Mouse (Mus musculus) limb, embryonic 11.5 days (tissue): Measurements from ENCODE around the gene Zdhhc8. TPM values are rescaled to one million over a fixed set of nuclear protein-coding genes. Genes with fewer than 3 reads are reported as not detected.

Experiments
- ATAC-seq: fragments of 200-750 bp; cut with Nextera tagmentation; 2 replicates; pipeline ENCODE4 v1.8.0; 2017; ENCODE audit warnings: low read depth; ENCODE audit not compliant: insufficient number of reproducible peaks, low FRiP score, low TSS enrichment
- DNase-seq: peaks from one replicate; pipeline ENCODE4 v3.0.0-alpha.2; 2015; ENCODE audit warnings: low spot score
- H3K27ac ChIP-seq: fragments of 300-500 bp; sonication (generic); replicated peaks from 2 replicates; pipeline ENCODE4 v1.5.1; 2014; ENCODE audit warnings: low read depth, mild to moderate bottlenecking, low read length
- H3K27me3 ChIP-seq: fragments of 300-500 bp; sonication (generic); 2 replicates; pipeline ENCODE4 v1.6.1; 2014; ENCODE audit warnings: mild to moderate bottlenecking, low read length, mixed read lengths; ENCODE audit not compliant: control insufficient read depth, insufficient read depth
- H3K36me3 ChIP-seq: fragments of 300-500 bp; sonication (generic); 2 replicates; pipeline ENCODE4 v1.6.1; 2014; ENCODE audit warnings: mild to moderate bottlenecking, low read length, moderate library complexity, mixed read lengths; ENCODE audit not compliant: control insufficient read depth, insufficient read depth
- H3K4me1 ChIP-seq: fragments of 300-500 bp; sonication (generic); 2 replicates; pipeline ENCODE4 v1.6.1; 2014; ENCODE audit warnings: low read length, mixed read lengths; ENCODE audit not compliant: control insufficient read depth, insufficient read depth
- H3K4me2 ChIP-seq: fragments of 300-500 bp; sonication (generic); 2 replicates; pipeline ENCODE4 v1.6.1; 2014; ENCODE audit warnings: low read depth, mild to moderate bottlenecking, moderate library complexity; ENCODE audit not compliant: severe bottlenecking
- H3K4me3 ChIP-seq: fragments of 300-500 bp; sonication (generic); 2 replicates; pipeline ENCODE4 v1.5.1; 2014; ENCODE audit warnings: low read depth, low read length
- H3K9ac ChIP-seq: fragments of 300-500 bp; sonication (generic); 2 replicates; pipeline ENCODE4 v1.6.1; 2014; ENCODE audit warnings: mild to moderate bottlenecking, low read length
- H3K9me3 ChIP-seq: fragments of 300-500 bp; sonication (generic); 2 replicates; pipeline ENCODE4 v1.6.1; 2016; ENCODE audit warnings: low read length; ENCODE audit not compliant: control insufficient read depth
- WGBS: fragments of 180-500 bp; shearing (Covaris S2); extraction: QIAGEN DNeasy Blood & Tissue Kit; methylation state at CpG from one replicate; pipeline ENCODE4 v1.1.7; 2014; 5-methylcytosine and 5-hydroxymethylcytosine counted together
- polyA plus RNA-seq: library from polyadenylated mRNA; unstranded; fragments of >200 nt; fragmentation: Nextera tagmentation; extraction: Ambion mirVana; gene quantifications from 2 replicates; pipeline ENCODE4 v1.2.1, GENCODE M21; 2014

The Zdhhc8 gene
- polyA plus RNA-seq, 1 experiment from 2014 or later: 14.6 TPM

DNA sequence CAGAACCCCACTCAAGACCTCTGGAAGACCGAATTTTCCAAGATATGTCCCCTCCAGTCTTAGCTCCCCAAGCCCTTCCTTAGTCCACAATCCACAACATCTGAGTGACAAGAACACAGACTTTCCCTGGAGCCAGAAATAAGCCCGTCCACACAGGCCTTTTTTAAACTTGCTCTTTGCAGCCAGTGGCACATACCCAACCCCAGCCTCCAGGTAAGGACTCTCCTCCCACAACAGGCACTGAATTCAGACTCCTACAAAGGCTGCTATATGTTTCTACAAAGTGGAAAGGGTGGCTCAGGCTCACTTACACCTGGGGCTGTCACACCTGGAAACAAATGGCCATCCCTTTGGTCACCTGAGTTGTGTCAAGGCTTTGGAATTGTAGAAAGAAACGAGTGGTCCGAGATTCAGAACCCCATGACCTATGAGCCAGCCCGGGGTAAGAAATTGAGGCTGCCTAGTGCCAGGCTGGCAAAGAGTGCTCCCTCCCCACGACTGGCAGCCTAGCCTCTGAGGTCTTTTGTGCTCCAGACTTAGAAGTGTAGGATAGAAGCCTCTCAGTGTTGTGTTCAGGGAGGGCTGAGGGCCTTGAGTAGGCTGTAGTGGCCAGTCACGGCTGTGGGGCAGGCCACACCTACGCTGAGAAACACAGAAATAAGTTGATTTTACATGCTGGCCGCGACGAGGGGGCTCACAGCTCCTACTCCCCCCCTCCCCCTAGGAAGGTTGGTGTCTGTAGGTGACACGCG lies 841 bp downstream of the Zdhhc8 start:
- peaks cover 18% of the 10 kb centered on the region for H3K4me1 ChIP-seq
- H3K27me3 ChIP-seq: no peaks in the 10 kb centered on the region
- ATAC-seq: peak; percentile 4; the same call in 1 of the 2 replicates
- H3K9me3 ChIP-seq: no peaks in the 10 kb centered on the region
- H3K36me3 ChIP-seq: peaks cover 9% of the 10 kb centered on the region; the same call in 1 of the 2 replicates
- H3K4me3 ChIP-seq: peak overlapping the region; percentile 81
- DNase-seq: no peak
- no peak overlapping the region for H3K27ac ChIP-seq
- H3K4me2 ChIP-seq: peak overlapping the region; percentile 86
- WGBS: 18% methylated on average over 13 of the region's 13 CpGs
- H3K9ac ChIP-seq: peak overlapping the region; percentile 83

DNA sequence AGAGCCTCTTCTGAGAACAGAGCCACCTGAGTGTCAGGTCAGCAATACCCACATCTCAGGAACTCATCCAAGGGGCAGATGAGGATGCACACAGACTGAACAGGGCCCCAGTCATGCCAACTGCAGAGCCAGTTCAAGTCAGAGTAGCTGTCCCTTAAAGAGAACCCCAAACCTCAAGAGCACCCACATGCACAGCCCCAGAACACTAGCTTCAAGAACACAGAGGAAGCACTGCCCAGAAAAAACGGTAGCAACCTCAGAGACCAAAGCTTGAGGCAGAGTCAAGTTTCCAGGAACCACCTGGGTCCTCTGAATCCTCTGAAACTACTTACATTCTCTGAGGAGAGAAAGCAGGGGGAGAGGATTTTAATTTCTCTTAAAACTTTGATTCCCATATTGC lies 1.5 kb downstream of the Zdhhc8 start:
- H3K4me3 ChIP-seq: 0 out of 2 replicates have a peak overlapping the region, but pooled peaks have one; percentile 81
- no peak for ATAC-seq
- 0 out of 2 replicates have a peak overlapping the region, but pooled peaks have one; percentile 13 for H3K4me2 ChIP-seq
- H3K36me3 ChIP-seq: peaks cover 7% of the 10 kb centered on the region; the same call in 1 of the 2 replicates
- H3K27me3 ChIP-seq: no peaks in the 10 kb centered on the region
- whole genome bisulfite sequencing: 48% methylated on average over 1 of the region's 1 CpGs
- no peaks in the 10 kb centered on the region for H3K9me3 ChIP-seq
- no peak for DNase-seq
- peaks cover 18% of the 10 kb centered on the region for H3K4me1 ChIP-seq
- no peak overlapping the region; the same call in 1 of the 2 replicates for H3K9ac ChIP-seq
- H3K27ac ChIP-seq: no peak overlapping the region

DNA sequence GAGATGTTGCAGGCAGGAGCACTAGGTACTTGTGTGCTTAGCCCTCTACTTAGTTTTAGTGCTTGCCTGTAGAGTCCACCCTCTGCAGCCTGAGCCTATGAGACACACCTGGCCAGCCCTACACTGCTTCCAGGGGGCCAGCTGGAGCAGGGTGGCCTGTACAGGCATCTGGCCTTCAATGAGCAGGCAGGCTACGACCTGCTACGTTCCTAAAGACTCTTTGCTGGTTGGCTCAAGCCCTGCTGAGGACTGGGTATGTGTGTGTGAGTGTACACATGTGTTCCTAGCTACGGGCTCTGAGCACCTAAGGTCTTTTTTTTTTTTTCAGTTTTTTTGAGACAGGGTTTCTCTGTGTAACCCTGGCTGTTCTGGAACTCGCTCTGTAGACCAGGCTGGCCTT lies 3.5 kb downstream of the Zdhhc8 start:
- no peak overlapping the region for H3K4me3 ChIP-seq
- 0 out of 2 replicates have a peak, but pooled peaks cover 5% of the 10 kb centered on the region for H3K36me3 ChIP-seq
- H3K4me2 ChIP-seq: no peak overlapping the region
- H3K9ac ChIP-seq: no peak overlapping the region
- H3K4me1 ChIP-seq: peaks cover 18% of the 10 kb centered on the region
- H3K27ac ChIP-seq: no peak overlapping the region
- DNase-seq (no peak), ATAC-seq (no peak)
- no peaks in the 10 kb centered on the region for H3K27me3 ChIP-seq
- WGBS: 71% methylated on average over 4 of the region's 4 CpGs
- no peaks in the 10 kb centered on the region for H3K9me3 ChIP-seq

DNA sequence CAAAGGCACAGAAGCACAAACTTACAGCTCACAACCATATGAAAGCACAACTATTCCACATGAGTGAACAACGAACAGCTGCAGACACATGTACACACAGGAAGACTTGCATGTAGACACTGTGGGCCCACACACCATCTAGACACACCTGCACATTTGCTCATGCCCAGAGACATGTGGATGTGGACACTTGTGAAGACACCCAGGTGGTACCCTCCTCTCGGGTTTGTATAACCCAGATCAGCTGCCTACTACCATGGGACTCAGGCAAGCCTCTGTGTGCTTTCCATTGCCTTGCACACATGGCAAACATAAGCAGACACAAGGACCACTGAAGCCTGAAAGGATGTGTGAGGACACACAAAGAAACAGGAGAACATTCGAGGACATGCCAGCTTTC lies 3.9 kb downstream of the Zdhhc8 start:
- no peak overlapping the region for H3K4me2 ChIP-seq
- H3K9ac ChIP-seq: no peak overlapping the region
- 82% methylated on average over 3 of the region's 3 CpGs for WGBS
- H3K4me1 ChIP-seq: peaks cover 18% of the 10 kb centered on the region
- no peaks in the 10 kb centered on the region for H3K27me3 ChIP-seq
- ATAC-seq (no peak), DNase-seq (no peak)
- no peak overlapping the region for H3K27ac ChIP-seq
- H3K4me3 ChIP-seq: no peak overlapping the region
- 0 out of 2 replicates have a peak, but pooled peaks cover 6% of the 10 kb centered on the region for H3K36me3 ChIP-seq
- H3K9me3 ChIP-seq: no peaks in the 10 kb centered on the region

DNA sequence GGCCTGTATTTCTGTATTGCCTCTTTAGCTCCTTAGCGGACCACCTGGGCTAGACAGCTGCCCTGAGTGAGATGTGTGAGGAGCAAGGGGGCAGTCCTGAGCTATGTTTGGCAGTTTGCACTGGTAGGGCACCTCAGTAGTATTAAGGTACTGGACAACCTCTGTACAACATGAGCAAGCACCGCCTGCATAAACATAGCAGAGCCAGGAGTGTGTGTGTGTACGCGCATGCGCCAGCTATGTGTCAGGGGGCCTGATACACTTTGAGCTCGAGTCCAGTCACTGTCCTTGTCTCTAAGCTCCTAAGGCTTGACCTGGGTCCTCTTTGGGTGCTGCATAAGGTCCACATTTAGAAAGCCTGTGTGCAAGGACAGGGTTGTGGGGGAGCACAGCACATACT lies 4.3 kb downstream of the Zdhhc8 start:
- no peak overlapping the region for H3K4me3 ChIP-seq
- WGBS: 95% methylated on average over 6 of the region's 6 CpGs
- no peak overlapping the region for H3K27ac ChIP-seq
- no peak overlapping the region for H3K9ac ChIP-seq
- no peaks in the 10 kb centered on the region for H3K9me3 ChIP-seq
- 0 out of 2 replicates have a peak, but pooled peaks cover 7% of the 10 kb centered on the region for H3K36me3 ChIP-seq
- DNase-seq: no peak
- H3K4me2 ChIP-seq: no peak overlapping the region
- no peak for ATAC-seq
- peaks cover 15% of the 10 kb centered on the region for H3K4me1 ChIP-seq
- no peaks in the 10 kb centered on the region for H3K27me3 ChIP-seq

DNA sequence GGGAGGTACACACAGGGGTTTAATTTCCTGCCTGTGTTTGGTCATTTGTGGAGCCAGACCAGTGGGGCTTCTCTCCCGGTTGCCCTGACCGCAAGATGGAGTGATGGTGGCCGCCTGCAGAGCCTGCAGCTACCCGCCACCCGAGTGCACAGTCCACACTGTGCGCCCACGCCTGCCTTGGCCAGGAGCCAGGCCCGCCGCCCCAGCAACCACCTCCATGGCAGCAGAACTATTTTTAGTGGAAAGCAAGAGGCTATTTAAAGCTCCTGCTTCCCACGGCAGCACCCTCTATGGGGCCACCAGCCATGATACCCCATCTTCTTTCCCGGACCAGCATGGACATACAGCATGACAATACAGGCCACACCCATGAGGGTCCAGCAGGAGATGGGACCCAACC lies 5.3 kb downstream of the Zdhhc8 start:
- H3K4me1 ChIP-seq: peaks cover 14% of the 10 kb centered on the region
- ATAC-seq (no peak), DNase-seq (no peak)
- H3K4me2 ChIP-seq: no peak overlapping the region
- no peaks in the 10 kb centered on the region for H3K9me3 ChIP-seq
- WGBS: 88% methylated on average over 11 of the region's 11 CpGs
- H3K36me3 ChIP-seq: peaks cover 9% of the 10 kb centered on the region; the same call in 1 of the 2 replicates
- H3K9ac ChIP-seq: no peak overlapping the region
- no peaks in the 10 kb centered on the region for H3K27me3 ChIP-seq
- no peak overlapping the region for H3K4me3 ChIP-seq
- no peak overlapping the region for H3K27ac ChIP-seq

DNA sequence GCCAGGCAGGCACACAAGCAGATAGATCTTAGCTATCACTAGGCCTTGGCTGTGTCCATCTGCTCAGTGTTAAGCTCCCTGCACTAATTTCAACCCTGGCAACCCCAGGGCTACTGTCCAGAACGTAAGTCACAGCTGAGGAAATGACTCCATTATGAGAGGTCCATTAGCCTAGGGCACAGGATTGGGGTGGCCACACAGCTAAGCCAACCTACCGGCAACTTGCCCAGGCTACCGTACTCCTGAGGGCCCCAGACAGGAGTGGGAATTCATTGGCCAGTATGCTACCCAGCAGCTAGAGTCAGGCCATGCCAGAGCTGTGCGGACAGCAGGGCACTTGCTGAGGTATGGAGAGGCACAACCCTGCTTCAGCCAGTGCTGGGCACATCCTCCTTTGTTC lies 6.1 kb downstream of the Zdhhc8 start:
- H3K9ac ChIP-seq: no peak overlapping the region
- ATAC-seq (no peak), DNase-seq (no peak)
- no peaks in the 10 kb centered on the region for H3K9me3 ChIP-seq
- no peak overlapping the region for H3K4me3 ChIP-seq
- peaks cover 16% of the 10 kb centered on the region for H3K36me3 ChIP-seq
- H3K27ac ChIP-seq: no peak overlapping the region
- WGBS: 90% methylated on average over 4 of the region's 4 CpGs
- H3K27me3 ChIP-seq: no peaks in the 10 kb centered on the region
- peaks cover 8% of the 10 kb centered on the region for H3K4me1 ChIP-seq
- no peak overlapping the region for H3K4me2 ChIP-seq

DNA sequence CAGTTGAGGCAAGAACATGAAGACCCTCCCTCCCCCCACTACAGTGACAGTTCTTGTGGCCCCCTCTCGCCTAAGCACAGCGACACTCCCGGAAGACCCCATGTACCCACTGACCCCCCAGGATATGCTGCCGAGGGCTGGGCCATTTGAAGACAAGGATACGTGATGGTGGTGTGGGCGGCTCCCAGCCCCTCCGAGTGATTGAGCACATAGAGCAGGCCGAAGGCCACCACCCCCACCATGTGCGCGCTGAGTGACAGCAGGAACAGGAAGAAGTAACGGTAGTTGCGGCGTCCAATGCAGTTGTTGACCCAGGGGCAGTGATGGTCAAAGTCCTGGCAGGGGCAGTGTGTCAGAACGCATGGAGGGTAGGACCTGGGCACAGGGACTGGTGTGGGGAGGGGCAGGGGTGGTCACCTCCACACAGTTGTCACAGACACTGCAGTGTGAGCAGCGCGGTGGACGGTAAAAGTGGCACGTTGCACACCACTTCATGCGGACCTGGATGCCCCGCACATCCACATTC lies 7.0 kb downstream of the Zdhhc8 start:
- no peak overlapping the region for H3K4me3 ChIP-seq
- H3K4me1 ChIP-seq: no peaks in the 10 kb centered on the region
- H3K27me3 ChIP-seq: no peaks in the 10 kb centered on the region
- H3K36me3 ChIP-seq: peaks cover 17% of the 10 kb centered on the region
- DNase-seq (no peak), ATAC-seq (no peak)
- no peaks in the 10 kb centered on the region for H3K9me3 ChIP-seq
- no peak overlapping the region for H3K4me2 ChIP-seq
- no peak overlapping the region for H3K9ac ChIP-seq
- no peak overlapping the region for H3K27ac ChIP-seq
- WGBS: 95% methylated on average over 20 of the region's 20 CpGs
